23 mouse cellular contexts compared by ENCODE assay signal in the genomic region with DNA sequence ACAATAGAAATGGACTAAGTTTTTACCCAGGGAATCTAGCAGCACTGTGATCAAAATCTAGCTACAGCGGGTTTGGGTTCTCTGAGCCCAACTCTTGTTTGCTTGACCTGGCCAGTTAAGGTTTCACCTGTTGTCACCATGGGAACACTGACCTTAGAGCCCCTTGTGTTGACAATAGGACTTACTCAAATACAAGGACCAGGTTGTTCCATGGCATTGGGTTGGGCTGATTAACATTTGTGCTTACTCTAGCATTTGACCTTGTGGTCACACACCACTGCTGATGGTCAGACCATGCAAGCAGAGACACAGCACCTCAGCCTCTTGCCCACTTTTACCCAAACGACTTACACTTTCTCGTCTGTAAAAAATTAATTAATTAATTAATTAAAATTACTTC.
A peak's percentile ranks its signal among the peaks of the same experiment; 100 is the strongest.
DNase-seq lines count a peak whose midpoint lies in the region; ATAC-seq and TF ChIP-seq lines count a peak whose summit lies in the region.
"Had no signal": no experiment of that assay in that cellular context is flagged by ENCODE, and none has a peak within 500 bp of the region (broad histone marks: within the 10 kb centered on the region; RNA-seq: fewer than 3 reads in every experiment).

No protein-coding gene starts in this region.

- no peak for TF ChIP-seq EP300 in liver, embryonic 14.5 days (IDR thresholded peaks at IDR 0.05; ENCODE audit: low read depth)

- peak; percentile 87 for ATAC-seq in kidney, embryonic 16.5 days (ENCODE audit: low FRiP score, low TSS enrichment)
- ATAC-seq in kidney, postnatal 0 days (replicated peaks; ENCODE audit: low FRiP score, low read depth), result peak; percentile 80; the same call in 1 of the 2 replicates
- peak; percentile 83 for ATAC-seq in liver, embryonic 14.5 days (ENCODE audit: insufficient read depth)
- ATAC-seq: forebrain, embryonic 16.5 days; hindbrain, embryonic 16.5 days; intestine, embryonic 15.5 days; midbrain, embryonic 13.5 days had no signal

- H3K27ac ChIP-seq in kidney, embryonic 16.5 days (ENCODE audit: low read length), result no peak overlapping the region
- H3K27ac ChIP-seq in kidney, postnatal 0 days, result no peak overlapping the region
- H3K27ac ChIP-seq in liver, embryonic 14.5 days, result no peak overlapping the region
- no peak overlapping the region for H3K27ac ChIP-seq in embryonic facial prominence, embryonic 10.5 days (replicated peaks)
- H3K27ac ChIP-seq: forebrain, embryonic 10.5 days; hindbrain, embryonic 10.5 days; intestine, embryonic 15.5 days; limb, embryonic 13.5 days; midbrain, embryonic 13.5 days had no signal

- H3K9ac ChIP-seq in kidney, embryonic 16.5 days (replicated peaks; ENCODE audit: low read length), result no peak overlapping the region
- H3K9ac ChIP-seq in kidney, postnatal 0 days (ENCODE audit: low read depth, low read length), result no peak overlapping the region
- no peak overlapping the region for H3K9ac ChIP-seq in liver, embryonic 14.5 days (replicated peaks)
- H3K9ac ChIP-seq: intestine, embryonic 15.5 days; limb, embryonic 13.5 days; midbrain, embryonic 13.5 days had no signal

- intact Hi-C loops in heart, postnatal 14 days (cut with DNase I), result no loop called here

- H3K4me1 ChIP-seq in kidney, embryonic 16.5 days (ENCODE audit: insufficient read depth, low read length), result peaks cover 14% of the 10 kb centered on the region
- no peaks in the 10 kb centered on the region for H3K4me1 ChIP-seq in kidney, postnatal 0 days (replicated peaks; ENCODE audit: insufficient read depth, low read length)
- peaks cover 0 to 9% of the 10 kb centered on the region in 2 experiments; a peak in 2 of 4 replicates for H3K4me1 ChIP-seq in liver, embryonic 14.5 days (replicated peaks; ENCODE audit: control insufficient read depth in 2 of 2, insufficient read depth in 2 of 2, low read length in 1 of 2)
- peaks cover 5% of the 10 kb centered on the region; the same call in 1 of the 2 replicates for H3K4me1 ChIP-seq in embryonic facial prominence, embryonic 10.5 days
- H3K4me1 ChIP-seq: forebrain, embryonic 10.5 days; hindbrain, embryonic 10.5 days; intestine, embryonic 15.5 days; megakaryocyte, embryonic 14.5 days; midbrain, embryonic 13.5 days had no signal

- H3K27me3 ChIP-seq in kidney, embryonic 16.5 days (ENCODE audit: insufficient read depth, low read length), result no peaks in the 10 kb centered on the region
- no peaks in the 10 kb centered on the region for H3K27me3 ChIP-seq in kidney, postnatal 0 days (ENCODE audit: insufficient read depth, low read length)
- H3K27me3 ChIP-seq in liver, embryonic 14.5 days (ENCODE audit: control insufficient read depth, insufficient read depth, low read length), result no peaks in the 10 kb centered on the region
- no peaks in the 10 kb centered on the region for H3K27me3 ChIP-seq in embryonic facial prominence, embryonic 10.5 days (replicated peaks; ENCODE audit: low read depth, poor library complexity, severe bottlenecking)
- H3K27me3 ChIP-seq: intestine, embryonic 15.5 days; limb, embryonic 13.5 days; megakaryocyte, embryonic 14.5 days; midbrain, embryonic 13.5 days had no signal

- H3K36me3 ChIP-seq in kidney, embryonic 16.5 days (ENCODE audit: insufficient read depth, low read length), result no peaks in the 10 kb centered on the region
- H3K36me3 ChIP-seq in kidney, postnatal 0 days (ENCODE audit: insufficient read depth, low read length), result no peaks in the 10 kb centered on the region
- H3K36me3 ChIP-seq in liver, embryonic 14.5 days (replicated peaks; ENCODE audit: control insufficient read depth, insufficient read depth, low read depth), result no peaks in the 10 kb centered on the region
- no peaks in the 10 kb centered on the region for H3K36me3 ChIP-seq in embryonic facial prominence, embryonic 10.5 days (replicated peaks)
- H3K36me3 ChIP-seq: forebrain, embryonic 10.5 days; hindbrain, embryonic 10.5 days; intestine, embryonic 15.5 days; limb, embryonic 13.5 days; midbrain, embryonic 13.5 days had no signal

- WGBS in kidney, embryonic 16.5 days, result 45% methylated on average over 3 of the region's 3 CpGs
- 54% methylated on average over 3 of the region's 3 CpGs for WGBS in kidney, postnatal 0 days
- 67% methylated on average over 3 of the region's 3 CpGs for WGBS in liver, embryonic 14.5 days (ENCODE audit: insufficient replicate concordance)
- 84% methylated on average over 3 of the region's 3 CpGs for WGBS in embryonic facial prominence, embryonic 10.5 days

- H3K9me3 ChIP-seq in kidney, embryonic 16.5 days (ENCODE audit: low read length), result no peaks in the 10 kb centered on the region
- no peaks in the 10 kb centered on the region for H3K9me3 ChIP-seq in kidney, postnatal 0 days (replicated peaks; ENCODE audit: low read length)
- H3K9me3 ChIP-seq in liver, embryonic 14.5 days (ENCODE audit: control insufficient read depth, low read length), result no peaks in the 10 kb centered on the region
- H3K9me3 ChIP-seq in embryonic facial prominence, embryonic 10.5 days, result no peaks in the 10 kb centered on the region
- H3K9me3 ChIP-seq: forebrain, embryonic 10.5 days; hindbrain, embryonic 10.5 days; intestine, embryonic 15.5 days; limb, embryonic 13.5 days; midbrain, embryonic 13.5 days had no signal

- TF ChIP-seq CTCF in kidney, postnatal 0 days (IDR thresholded peaks at IDR 0.05; ENCODE audit: low read depth), result no peak
- TF ChIP-seq CTCF in liver, embryonic 14.5 days (IDR thresholded peaks at IDR 0.05; ENCODE audit: low read depth), result no peak

- H3K4me2 ChIP-seq in kidney, embryonic 16.5 days (replicated peaks; ENCODE audit: low read depth, low read length), result no peak overlapping the region
- H3K4me2 ChIP-seq in kidney, postnatal 0 days (ENCODE audit: low read length), result no peak overlapping the region
- no peak overlapping the region for H3K4me2 ChIP-seq in liver, embryonic 14.5 days (ENCODE audit: low read depth)
- H3K4me2 ChIP-seq: heart, embryonic 11.5 days; intestine, embryonic 15.5 days; limb, embryonic 13.5 days; midbrain, embryonic 13.5 days had no signal

- no peak overlapping the region for H3K4me3 ChIP-seq in kidney, embryonic 16.5 days (ENCODE audit: low read length)
- no peak overlapping the region for H3K4me3 ChIP-seq in kidney, postnatal 0 days (replicated peaks; ENCODE audit: low read depth, low read length)
- no peak overlapping the region for H3K4me3 ChIP-seq in liver, embryonic 14.5 days (ENCODE audit: insufficient read depth in 1 of 2, low read depth in 2 of 2, low read length in 2 of 2)
- no peak overlapping the region for H3K4me3 ChIP-seq in embryonic facial prominence, embryonic 10.5 days
- H3K4me3 ChIP-seq: forebrain, embryonic 10.5 days; hindbrain, embryonic 10.5 days; intestine, embryonic 15.5 days; limb, embryonic 13.5 days; megakaryocyte, embryonic 14.5 days; midbrain, embryonic 13.5 days had no signal

- peak; percentile 66 for DNase-seq in heart, adult 11 months
- no peak for DNase-seq in heart, postnatal 14 days
- DNase-seq in kidney, postnatal 10 days, result no peak
- peak; percentile 36 for DNase-seq in kidney, postnatal 0 days (ENCODE audit: low spot score)
- peak; percentile 19 to 33 (median 20) for DNase-seq in liver, embryonic 14.5 days (ENCODE audit: low read depth in 3 of 3, low spot score in 3 of 3)
- no peak for DNase-seq in embryonic facial prominence, embryonic 10.5 days (ENCODE audit: low spot score)
- no peak for DNase-seq in left cerebral cortex, adult 8-10 months (ENCODE audit: low spot score in 2 of 2)
- DNase-seq: adrenal gland, postnatal 14 days; cerebellum, adult 2 months; cerebellum, postnatal 36 days; gastrocnemius, postnatal 10 days; lung, postnatal 14 days; thymus, postnatal 36 days had no signal

Comparison
In these comparisons a context has a peak if more than half of its experiments do, and no peak if none do; other contexts are left out.
1. DNase-seq: peak in heart, adult 11 months (single experiment), kidney, postnatal 0 days (single experiment) and liver, embryonic 14.5 days (3 of 3); none in heart, postnatal 14 days (0 of 2), kidney, postnatal 10 days (single experiment), embryonic facial prominence, embryonic 10.5 days (single experiment) and left cerebral cortex, adult 8-10 months (0 of 2).
2. Peak in every context shown above with its lines, with median percentiles within 50 percentile points of each other: ATAC-seq.